Mouse (Mus musculus) limb, embryonic 14.5 days (tissue): Measurements from ENCODE around the gene Dnah2. TPM values are rescaled to one million over a fixed set of nuclear protein-coding genes. Genes with fewer than 3 reads are reported as not detected.

Source experiments
- ATAC-seq: fragments of 200-750 bp; cut with Nextera tagmentation; 2 replicates; pipeline ENCODE4 v1.8.0; 2017; ENCODE audit warnings: low read depth, moderate number of reproducible peaks, moderate TSS enrichment; ENCODE audit not compliant: low FRiP score
- DNase-seq: peaks from one replicate; pipeline ENCODE4 v3.0.0-alpha.2; 2015; ENCODE audit warnings: low spot score
- H3K27ac ChIP-seq: fragments of 300-500 bp; sonication (generic); replicated peaks from 2 replicates; pipeline ENCODE4 v1.5.1; 2014; ENCODE audit warnings: low read depth, mild to moderate bottlenecking, low read length, moderate library complexity, mixed read lengths
- H3K27me3 ChIP-seq: fragments of 300-500 bp; sonication (generic); 2 replicates; pipeline ENCODE4 v1.6.1; 2014; ENCODE audit warnings: low read length, mixed read lengths; ENCODE audit not compliant: control insufficient read depth, insufficient read depth
- H3K36me3 ChIP-seq: fragments of 300-500 bp; sonication (generic); 2 replicates; pipeline ENCODE4 v1.6.1; 2014; ENCODE audit warnings: mild to moderate bottlenecking, low read length, moderate library complexity, mixed read lengths; ENCODE audit not compliant: control insufficient read depth, insufficient read depth
- H3K4me1 ChIP-seq: fragments of 300-500 bp; sonication (generic); 2 replicates; pipeline ENCODE4 v1.6.1; 2014; ENCODE audit warnings: antibody characterized with exemption, low read length, mixed read lengths; ENCODE audit not compliant: control insufficient read depth, insufficient read depth
- H3K4me2 ChIP-seq: fragments of 300-500 bp; sonication (generic); replicated peaks from 2 replicates; pipeline ENCODE4 v1.6.1; 2014; ENCODE audit warnings: low read depth, mild to moderate bottlenecking, low read length, moderate library complexity; ENCODE audit not compliant: severe bottlenecking
- H3K4me3 ChIP-seq: fragments of 300-500 bp; sonication (generic); replicated peaks from 2 replicates; pipeline ENCODE4 v1.5.1; 2014; ENCODE audit warnings: low read length
- H3K9ac ChIP-seq: fragments of 300-500 bp; sonication (generic); 2 replicates; pipeline ENCODE4 v1.6.1; 2014; ENCODE audit warnings: mild to moderate bottlenecking, low read depth, low read length, moderate library complexity; ENCODE audit not compliant: severe bottlenecking
- H3K9me3 ChIP-seq: fragments of 300-500 bp; sonication (generic); 2 replicates; pipeline ENCODE4 v1.6.1; 2016; ENCODE audit warnings: low read length; ENCODE audit not compliant: control insufficient read depth
- POLR2A ChIP-seq: fragments of 200-500 bp; IDR thresholded peaks from 2 replicates; pipeline ENCODE4 v1.8.0; 2012; ENCODE audit warnings: inconsistent platforms, mild to moderate bottlenecking, moderate library complexity, borderline replicate concordance; ENCODE audit not compliant: insufficient read depth, insufficient read length; ENCODE audit errors: extremely low read depth
- WGBS: fragments of 180-500 bp; shearing (Covaris S2); extraction: QIAGEN DNeasy Blood & Tissue Kit; methylation state at CpG from one replicate; pipeline ENCODE4 v1.1.7; 2014; 5-methylcytosine and 5-hydroxymethylcytosine counted together
- polyA plus RNA-seq, 2 experiments: library from polyadenylated mRNA; depleted of rRNA in 1 of 2; stranded (reverse) in 1 of 2; unstranded in 1 of 2; fragments of >200 nt; fragmentation: Nextera tagmentation in 1 of 2; extraction: Ambion mirVana in 1 of 2; gene quantifications; 2 replicates each; pipeline versions ENCODE4 v1.2.1 to v1.2.3; 2012 to 2014

The Dnah2 gene
- polyA plus RNA-seq, 2 experiments = 4.2 to 4.7 TPM

- ATAC-seq (no peak), DNase-seq (no peak)
- Histone ChIP-seq H3K4me2 (no peak overlapping the region), H3K4me1 (peaks cover 16% of the 10 kb centered on the region), H3K9ac (no peak overlapping the region), H3K4me3 (no peak overlapping the region), H3K27ac (no peak overlapping the region), H3K27me3 (no peaks in the 10 kb centered on the region), H3K36me3 (no peaks in the 10 kb centered on the region; the same call in 1 of the 2 replicates), H3K9me3 (no peaks in the 10 kb centered on the region)
- WGBS = 68% methylated on average over 4 of the region's 4 CpGs
- TF ChIP-seq POLR2A = no peak
Measured at GRCm38 (mm10) chr11:69519976-69520375, 28.9 kb downstream of the Dnah2 start.

GRCm38 (mm10) chr11:69516661-69517060 is 32.2 kb downstream of the Dnah2 start:
- Histone ChIP-seq H3K36me3 (no peaks in the 10 kb centered on the region), H3K27me3 (no peaks in the 10 kb centered on the region), H3K4me2 (peak overlapping the region; percentile 15), H3K27ac (peak overlapping the region; percentile 6), H3K9ac (no peak overlapping the region), H3K4me3 (no peak overlapping the region), H3K4me1 (peaks cover 18% of the 10 kb centered on the region), H3K9me3 (no peaks in the 10 kb centered on the region)
- 34% methylated on average over 3 of the region's 3 CpGs for WGBS
- TF ChIP-seq POLR2A = no peak
- ATAC-seq (no peak), DNase-seq (peak; percentile 18)

GRCm38 (mm10) chr11:69516151-69516640 is 32.7 kb downstream of the Dnah2 start:
- Histone ChIP-seq H3K27me3 (no peaks in the 10 kb centered on the region), H3K4me2 (peak overlapping the region; percentile 15), H3K4me1 (peaks cover 22% of the 10 kb centered on the region), H3K27ac (peak overlapping the region; percentile 6; the same call in 1 of the 2 replicates), H3K9me3 (no peaks in the 10 kb centered on the region), H3K4me3 (no peak overlapping the region), H3K9ac (peak overlapping the region; percentile 12), H3K36me3 (no peaks in the 10 kb centered on the region)
- ATAC-seq (no peak), DNase-seq (no peak)
- no peak for TF ChIP-seq POLR2A
- 57% methylated on average over 15 of the region's 15 CpGs for WGBS

- H3K27me3 ChIP-seq = no peaks in the 10 kb centered on the region
- H3K36me3 ChIP-seq = no peaks in the 10 kb centered on the region
- H3K4me3 ChIP-seq = no peak overlapping the region
- no peaks in the 10 kb centered on the region for H3K9me3 ChIP-seq
- DNase-seq = peak; percentile 77
- no peak for TF ChIP-seq POLR2A
- no peak overlapping the region for H3K27ac ChIP-seq
- no peak overlapping the region for H3K4me2 ChIP-seq
- no peak overlapping the region for H3K9ac ChIP-seq
- ATAC-seq = 0 out of 2 replicates have a peak, but pooled peaks have one; percentile 47
- H3K4me1 ChIP-seq = peaks cover 28% of the 10 kb centered on the region
- WGBS = 8% methylated on average over 6 of the region's 6 CpGs
Measured at GRCm38 (mm10) chr11:69513840-69514239, 35.1 kb downstream of the Dnah2 start.

DNA sequence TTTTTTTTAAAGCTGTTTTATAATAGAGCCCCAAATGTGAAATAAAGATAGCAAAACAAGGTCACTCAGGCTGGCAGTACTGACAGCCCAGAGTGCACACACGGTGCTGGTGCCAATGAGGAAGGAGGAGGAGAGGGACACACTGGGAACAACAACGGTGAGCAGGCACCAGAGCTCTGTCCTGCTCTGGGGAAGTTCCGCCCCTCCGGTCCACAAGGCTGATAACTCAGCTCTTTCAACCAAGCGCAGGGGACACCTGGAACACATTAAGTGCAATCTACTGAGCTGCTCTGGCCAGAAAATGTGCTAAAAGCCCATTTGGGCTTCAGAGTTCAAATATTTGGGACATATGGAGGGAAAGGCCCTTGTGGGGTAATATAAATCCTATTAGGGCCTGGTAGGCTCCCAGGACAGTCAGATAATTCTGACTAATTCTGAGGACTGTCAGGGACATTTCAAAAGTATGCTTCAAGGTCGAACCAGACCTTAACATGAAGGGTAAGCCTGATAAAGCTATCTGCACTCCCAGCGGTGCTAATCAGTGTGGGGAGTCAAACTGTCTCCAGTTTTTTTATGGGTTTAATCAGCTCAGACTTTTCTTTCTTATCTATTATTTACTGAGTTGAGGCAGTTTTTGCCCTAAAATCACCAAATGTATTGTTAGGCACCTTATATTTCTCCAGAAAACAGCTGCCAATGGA is 38.0 kb downstream of the Dnah2 start:
- Histone ChIP-seq H3K36me3 (no peaks in the 10 kb centered on the region), H3K27me3 (no peaks in the 10 kb centered on the region), H3K4me3 (no peak overlapping the region), H3K9ac (no peak overlapping the region), H3K4me2 (no peak overlapping the region), H3K27ac (peak overlapping the region; percentile 39; the same call in 1 of the 2 replicates), H3K4me1 (peaks cover 12% of the 10 kb centered on the region; the same call in 1 of the 2 replicates), H3K9me3 (no peaks in the 10 kb centered on the region)
- TF ChIP-seq POLR2A = no peak
- DNase-seq (peak; percentile 57), ATAC-seq (peak; percentile 69; the same call in 1 of the 2 replicates)
- 15% methylated on average over 7 of the region's 7 CpGs for WGBS
